Mouse (Mus musculus): Measurements from ENCODE around the gene Eddm3b. TPM values are rescaled to one million over a fixed set of nuclear protein-coding genes. Genes with fewer than 3 reads are reported as not detected.

Eddm3b gene
- total RNA-seq, 2 experiments from 2014 or later, result not detected

GRCm38 (mm10) chr14:51092073-51092620, 22.1 kb upstream of the Eddm3b start:
- DNase-seq (ENCODE audit: extremely low spot score in 1 of 2, low spot score in 2 of 2), result no peak
- intact Hi-C loops (cut with DNase I), result no loop called here

GRCm38 (mm10) chr14:51093496-51093895, 20.7 kb upstream of the Eddm3b start:
- DNase-seq (ENCODE audit: extremely low spot score in 1 of 2, low spot score in 2 of 2), result no peak
- intact Hi-C loops (cut with DNase I), result no loop called here

GRCm38 (mm10) chr14:51094096-51094875, 19.9 kb upstream of the Eddm3b start:
- intact Hi-C loops (cut with DNase I), result no loop called here
- DNase-seq (ENCODE audit: extremely low spot score in 1 of 2, low spot score in 2 of 2), result peak; percentile 33 to 36

- intact Hi-C loops (cut with DNase I), result loop anchor here (5.0 kb wide), 1 partner anchor 68 kb away; no protein-coding TSS in a partner anchor
- no peak for DNase-seq (ENCODE audit: extremely low spot score in 1 of 2, low spot score in 2 of 2)
Observed at GRCm38 (mm10) chr14:51094921-51095320, 19.3 kb upstream of the Eddm3b start.

- DNase-seq (ENCODE audit: extremely low spot score in 1 of 2, low spot score in 2 of 2), result no peak
- intact Hi-C loops (cut with DNase I), result loop anchor here (5.0 kb wide), 1 partner anchor 69 kb away; no protein-coding TSS in a partner anchor
Observed at GRCm38 (mm10) chr14:51095736-51096524, 18.3 kb upstream of the Eddm3b start.

GRCm38 (mm10) chr14:51098300-51098699, 15.9 kb upstream of the Eddm3b start:
- peak; percentile 61 to 88 for DNase-seq (ENCODE audit: extremely low spot score in 1 of 2, low spot score in 2 of 2)
- intact Hi-C loops (cut with DNase I), result loop anchor here (2.0 to 5.0 kb wide), 2 partner anchors 71 to 671 kb away; no protein-coding TSS in a partner anchor

- no peak for DNase-seq (ENCODE audit: extremely low spot score in 1 of 2, low spot score in 2 of 2)
- intact Hi-C loops (cut with DNase I), result loop anchor here (2.0 to 5.0 kb wide), 2 partner anchors 72 to 670 kb away; no protein-coding TSS in a partner anchor
Observed at GRCm38 (mm10) chr14:51098921-51099320, 15.3 kb upstream of the Eddm3b start.

GRCm38 (mm10) chr14:51101284-51101683, 12.9 kb upstream of the Eddm3b start:
- no peak for DNase-seq (ENCODE audit: extremely low spot score in 1 of 2, low spot score in 2 of 2)
- intact Hi-C loops (cut with DNase I), result loop anchor here (5.0 to 10.0 kb wide), 3 partner anchors 144 to 244 kb away; no protein-coding TSS in a partner anchor

GRCm38 (mm10) chr14:51103217-51103616, 11.0 kb upstream of the Eddm3b start:
- intact Hi-C loops (cut with DNase I), result loop anchor here (5.0 to 10.0 kb wide), 3 partner anchors 142 to 242 kb away; no protein-coding TSS in a partner anchor
- DNase-seq (ENCODE audit: extremely low spot score in 1 of 2, low spot score in 2 of 2), result peak; percentile 39 to 71

- intact Hi-C loops (cut with DNase I), result loop anchor here (5.0 to 10.0 kb wide), 3 partner anchors 140 to 240 kb away; no protein-coding TSS in a partner anchor
- DNase-seq (ENCODE audit: extremely low spot score in 1 of 2, low spot score in 2 of 2), result no peak
Observed at GRCm38 (mm10) chr14:51104366-51104765, 9.9 kb upstream of the Eddm3b start.

GRCm38 (mm10) chr14:51106449-51106967, 7.7 kb upstream of the Eddm3b start:
- DNase-seq (ENCODE audit: extremely low spot score in 1 of 2, low spot score in 2 of 2), result no peak
- intact Hi-C loops (cut with DNase I), result loop anchor here (10.0 kb wide), 2 partner anchors 138 to 238 kb away; no protein-coding TSS in a partner anchor

GRCm38 (mm10) chr14:51111966-51112365, 2.3 kb upstream of the Eddm3b start:
- DNase-seq (ENCODE audit: extremely low spot score in 1 of 2, low spot score in 2 of 2), result no peak
- intact Hi-C loops (cut with DNase I), result no loop called here

- no peak for DNase-seq (ENCODE audit: extremely low spot score in 1 of 2, low spot score in 2 of 2)
- intact Hi-C loops (cut with DNase I), result no loop called here
Observed at GRCm38 (mm10) chr14:51113476-51113875, 750 bp upstream of the Eddm3b start.

GRCm38 (mm10) chr14:51125684-51126083, 11.5 kb downstream of the Eddm3b start:
- intact Hi-C loops (cut with DNase I), result no loop called here
- no peak for DNase-seq (ENCODE audit: extremely low spot score in 1 of 2, low spot score in 2 of 2)

GRCm38 (mm10) chr14:51127648-51128258, 13.5 kb downstream of the Eddm3b start:
- intact Hi-C loops (cut with DNase I), result no loop called here

GRCm38 (mm10) chr14:51128775-51129623, 14.8 kb downstream of the Eddm3b start:
- no peak for DNase-seq (ENCODE audit: extremely low spot score in 1 of 2, low spot score in 2 of 2)
- intact Hi-C loops (cut with DNase I), result no loop called here

More at GRCm38 (mm10) chr14:51127648-51128258, 13.5 kb downstream of the Eddm3b start:
- DNase-seq (ENCODE audit: extremely low spot score in 1 of 2, low spot score in 2 of 2), result no peak

- no peak for DNase-seq (ENCODE audit: extremely low spot score in 1 of 2, low spot score in 2 of 2)
- intact Hi-C loops (cut with DNase I), result no loop called here
Observed at GRCm38 (mm10) chr14:51129624-51129975, 15.4 kb downstream of the Eddm3b start.
